Mouse (Mus musculus) olfactory bulb, adult 2 months (tissue): ENCODE measurements around the gene Glrp1.

Experiments used
- CTCF ChIP-seq: fragments of 200-500 bp; IDR thresholded peaks from 2 replicates; pipeline ENCODE4 v1.5.1; 2012; ENCODE audit warnings: low read depth, mild to moderate bottlenecking, low read length, moderate library complexity; ENCODE audit not compliant: insufficient read depth
- POLR2A ChIP-seq: fragments of 200-500 bp; IDR thresholded peaks from 2 replicates; pipeline ENCODE4 v1.6.1; 2012; ENCODE audit warnings: mild to moderate bottlenecking, low read depth, low read length, moderate library complexity; ENCODE audit not compliant: insufficient read depth

GRCm38 (mm10) chr1:88484059-88484458 is 25.8 kb downstream of the Glrp1 start:
- TF ChIP-seq CTCF (no peak), POLR2A (no peak)
